Mouse (Mus musculus) heart, adult 2 months (tissue): ENCODE measurements around the gene Ddit4.

Experiments
- CTCF ChIP-seq: fragments of 200-600 bp; IDR thresholded peaks from 2 replicates; pipeline ENCODE4 v1.8.1; 2022; ENCODE audit warnings: antibody characterized with exemption, mild to moderate bottlenecking, moderate library complexity
- POLR2A ChIP-seq: fragments of 200-500 bp; IDR thresholded peaks from 2 replicates; pipeline ENCODE4 v1.6.1; 2011; ENCODE audit warnings: mild to moderate bottlenecking, low read depth, low read length, control low read depth; ENCODE audit not compliant: insufficient read depth

- TF ChIP-seq POLR2A: no peak
- no peak for TF ChIP-seq CTCF
These were observed 50.2 kb downstream of the Ddit4 start for GRCm38 (mm10) chr10:59901463-59901862.
